Mouse (Mus musculus) Muller cell, postnatal 12 days (primary cell): ENCODE measurements around the gene Lrig3.

Experiments used
- DNase-seq: peaks from one replicate; pipeline ENCODE4 v3.0.0-alpha.2; 2015; ENCODE audit errors: inconsistent ontology term

Lrig3 gene

GRCm38 (mm10) chr10:126002081-126002755 is 36.2 kb downstream of the Lrig3 start:
- no peak for DNase-seq

GRCm38 (mm10) chr10:126002818-126003506 is 37.0 kb downstream of the Lrig3 start:
- no peak for DNase-seq

GRCm38 (mm10) chr10:126003857-126004256 is 37.9 kb downstream of the Lrig3 start:
- DNase-seq, result no peak

GRCm38 (mm10) chr10:126013667-126014066 is 47.7 kb downstream of the Lrig3 start:
- no peak for DNase-seq

DNA sequence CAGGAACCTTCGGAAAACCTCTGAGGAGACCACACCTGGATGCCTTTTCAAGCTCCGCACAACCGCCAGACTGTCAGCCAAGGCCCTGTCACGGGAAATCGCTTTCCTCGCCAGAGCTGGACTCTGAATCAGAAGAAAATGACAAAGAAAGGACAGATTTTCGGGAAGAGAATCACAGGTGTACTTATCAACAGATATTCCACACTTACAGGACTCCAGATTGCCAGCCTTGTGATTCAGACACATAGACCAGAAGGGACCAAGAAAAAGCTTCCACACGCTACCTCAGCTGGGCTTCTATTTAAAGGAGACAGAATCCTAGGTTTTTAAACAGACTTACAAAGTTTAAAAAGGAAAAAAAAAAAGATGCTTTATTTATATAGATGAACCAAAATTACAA is 48.7 kb downstream of the Lrig3 start:
- no peak for DNase-seq

GRCm38 (mm10) chr10:126015644-126016043 is 49.7 kb downstream of the Lrig3 start:
- no peak for DNase-seq

- DNase-seq, result no peak
Observed at GRCm38 (mm10) chr10:126019350-126019991, 53.5 kb downstream of the Lrig3 start.

DNA sequence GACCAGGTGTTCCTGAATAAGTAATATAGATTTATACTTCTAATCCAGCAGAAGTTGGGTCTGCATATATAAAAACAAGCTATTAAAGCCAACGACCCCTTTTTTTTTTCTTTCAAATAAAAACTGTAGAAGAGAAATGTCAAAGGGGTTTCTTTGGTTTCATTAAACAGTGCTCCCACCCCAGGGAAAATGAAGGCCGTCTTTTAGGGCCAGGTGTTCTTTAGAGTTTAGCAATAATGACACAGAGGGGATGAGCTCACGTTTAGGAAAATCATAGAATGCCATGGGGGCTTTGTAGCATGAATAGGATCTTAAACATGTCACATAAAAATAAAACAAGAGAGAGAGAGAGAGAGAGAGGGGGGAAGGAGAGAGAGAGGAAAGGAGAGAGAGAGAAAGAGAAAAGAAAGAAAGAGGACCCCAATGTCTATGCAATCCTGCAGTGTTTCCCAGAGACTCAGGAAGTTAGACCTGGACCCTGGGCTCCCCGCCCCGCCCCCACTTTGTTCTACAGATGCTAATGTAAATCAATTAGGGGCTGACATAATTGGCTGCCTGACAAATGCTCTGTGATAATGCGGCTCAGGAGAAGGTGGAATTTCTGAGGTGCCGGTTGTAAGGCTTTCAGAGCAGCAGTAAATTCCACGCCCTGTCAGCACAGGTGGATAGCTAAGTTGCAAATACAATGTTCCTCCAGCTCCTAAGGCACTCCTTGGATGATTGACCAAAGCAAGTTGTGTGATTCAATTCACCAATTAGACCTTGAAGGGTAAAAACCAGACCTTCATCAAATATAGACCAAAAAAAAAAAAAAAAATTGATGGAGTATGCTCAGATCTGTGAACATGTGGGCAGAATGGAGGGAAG is 62.8 kb downstream of the Lrig3 start:
- no peak for DNase-seq

DNA sequence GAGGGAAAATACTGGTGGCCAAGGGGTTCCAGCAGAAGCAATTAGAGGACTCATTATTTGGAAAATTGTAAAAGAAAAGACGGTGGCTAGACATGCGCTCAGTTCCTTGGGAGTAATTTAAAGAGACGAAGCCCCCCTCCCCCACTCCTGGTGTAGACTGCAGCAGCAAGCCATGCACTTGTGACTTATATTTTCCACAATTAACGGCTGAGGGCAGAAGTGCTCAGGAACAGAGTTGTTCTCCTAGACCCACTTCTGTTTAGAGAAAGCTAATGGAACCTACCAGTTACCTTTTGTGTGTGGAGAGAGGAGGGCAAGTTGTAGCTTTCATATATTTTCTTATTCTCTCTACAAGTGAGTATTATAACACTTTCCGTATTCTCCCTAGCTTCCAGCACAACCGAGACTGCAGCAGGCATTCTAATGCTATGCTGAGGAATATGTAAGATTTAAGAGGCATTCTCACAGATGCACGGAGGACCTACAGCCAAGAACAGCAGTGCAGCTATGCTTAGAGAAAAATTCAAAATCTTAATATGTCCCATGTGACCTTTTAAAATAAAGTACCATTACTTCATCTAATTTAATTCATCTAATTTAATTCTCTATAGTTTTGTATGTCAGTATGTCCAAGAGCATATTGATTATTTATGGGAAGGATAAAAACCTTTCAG is 63.6 kb downstream of the Lrig3 start:
- DNase-seq, result no peak

- no peak for DNase-seq
Observed at GRCm38 (mm10) chr10:126056881-126057280, 90.9 kb downstream of the Lrig3 start.

DNA sequence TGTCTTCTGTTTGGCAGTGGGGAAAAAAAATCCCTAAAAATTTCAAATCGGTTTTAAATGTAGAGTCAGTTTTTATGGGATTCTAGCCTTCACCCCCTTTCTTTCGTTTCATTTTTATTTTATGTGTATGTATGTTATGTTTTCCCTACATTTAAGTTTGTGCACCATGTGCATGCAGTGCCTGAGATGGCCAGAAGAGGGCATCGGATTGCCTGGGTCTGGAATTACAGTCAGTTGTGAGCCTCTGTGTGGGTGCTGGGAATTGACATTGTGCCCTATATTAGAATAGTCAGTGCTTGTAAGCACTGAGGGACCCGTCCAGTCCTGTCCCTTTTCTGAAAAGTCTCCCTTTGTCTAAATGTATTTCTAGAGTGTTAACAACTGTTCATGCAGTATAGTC is 96.8 kb downstream of the Lrig3 start:
- DNase-seq, result no peak
